Mouse (Mus musculus) forebrain, embryonic 16.5 days (tissue): ENCODE data around the gene Dcdc2a. TPM values are rescaled to one million over a fixed set of nuclear protein-coding genes. Genes with fewer than 3 reads are reported as not detected.
A peak's percentile ranks its signal among the peaks of the same experiment; 100 is the strongest.

Source experiments
- ATAC-seq: fragments of 200-750 bp; cut with Nextera tagmentation; 2 replicates; pipeline ENCODE4 v1.8.0; 2017; ENCODE audit warnings: mild to moderate bottlenecking, moderate library complexity
- H3K27ac ChIP-seq: fragments of 300-500 bp; sonication (generic); 2 replicates; pipeline ENCODE4 v1.5.1; 2014; ENCODE audit warnings: low read length, control low read depth
- H3K27me3 ChIP-seq: fragments of 300-500 bp; sonication (generic); replicated peaks from 2 replicates; pipeline ENCODE4 v1.6.1; 2014; ENCODE audit warnings: low read length; ENCODE audit not compliant: control insufficient read depth, insufficient read depth
- H3K36me3 ChIP-seq: fragments of 300-500 bp; sonication (generic); 2 replicates; pipeline ENCODE4 v1.6.1; 2014; ENCODE audit not compliant: control insufficient read depth, insufficient read depth
- H3K4me1 ChIP-seq: fragments of 300-500 bp; sonication (generic); replicated peaks from 2 replicates; pipeline ENCODE4 v1.6.1; 2014; ENCODE audit warnings: low read length; ENCODE audit not compliant: control insufficient read depth, insufficient read depth
- H3K4me2 ChIP-seq: fragments of 300-500 bp; sonication (generic); 2 replicates; pipeline ENCODE4 v1.6.1; 2014; ENCODE audit warnings: mild to moderate bottlenecking, low read length, control low read depth
- H3K4me3 ChIP-seq: fragments of 300-500 bp; sonication (generic); replicated peaks from 2 replicates; pipeline ENCODE4 v1.5.1; 2014; ENCODE audit warnings: mild to moderate bottlenecking, low read length, control low read depth
- H3K9ac ChIP-seq: fragments of 300-500 bp; sonication (generic); replicated peaks from 2 replicates; pipeline ENCODE4 v1.6.1; 2014; ENCODE audit warnings: low read depth, low read length, control low read depth
- H3K9me3 ChIP-seq: fragments of 300-500 bp; sonication (generic); 2 replicates; pipeline ENCODE4 v1.6.1; 2016; ENCODE audit warnings: low read length; ENCODE audit not compliant: control insufficient read depth
- WGBS: fragments of 180-500 bp; shearing (Covaris S2); extraction: QIAGEN DNeasy Blood & Tissue Kit; methylation state at CpG from one replicate; pipeline ENCODE4 v1.1.7; 2014; 5-methylcytosine and 5-hydroxymethylcytosine counted together
- polyA plus RNA-seq: library from polyadenylated mRNA; unstranded; fragments of >200 nt; fragmentation: Nextera tagmentation; extraction: Ambion mirVana; gene quantifications from 2 replicates; pipeline ENCODE4 v1.2.1, GENCODE M21; 2015

Dcdc2a gene
- polyA plus RNA-seq, 1 experiment from 2014 or later, result 1.9 TPM

GRCm38 (mm10) chr13:25178236-25179001 lies 122.6 kb downstream of the Dcdc2a start:
- WGBS, result 85% methylated on average over 4 of the region's 4 CpGs
- Histone ChIP-seq H3K4me1 (no peaks in the 10 kb centered on the region), H3K9ac (no peak overlapping the region), H3K27me3 (no peaks in the 10 kb centered on the region), H3K4me3 (no peak overlapping the region), H3K9me3 (no peaks in the 10 kb centered on the region), H3K36me3 (no peaks in the 10 kb centered on the region), H3K4me2 (no peak overlapping the region), H3K27ac (no peak overlapping the region)
- ATAC-seq, result no peak

GRCm38 (mm10) chr13:25186436-25187325 lies 130.9 kb downstream of the Dcdc2a start:
- Histone ChIP-seq H3K36me3 (no peaks in the 10 kb centered on the region), H3K4me1 (peaks cover 14% of the 10 kb centered on the region; the same call in 1 of the 2 replicates), H3K9me3 (no peaks in the 10 kb centered on the region), H3K4me3 (no peak overlapping the region), H3K9ac (peak overlapping the region; percentile 46), H3K4me2 (peak overlapping the region; percentile 36), H3K27me3 (no peaks in the 10 kb centered on the region), H3K27ac (peak overlapping the region; percentile 35; the same call in 1 of the 2 replicates)
- WGBS, result 14% methylated on average over 7 of the region's 7 CpGs
- peak; percentile 3 for ATAC-seq

- Histone ChIP-seq H3K27me3 (no peaks in the 10 kb centered on the region), H3K4me3 (0 out of 2 replicates have a peak overlapping the region, but pooled peaks have one; percentile 5)
Measured at GRCm38 (mm10) chr13:25187326-25187710, 131.5 kb downstream of the Dcdc2a start.

GRCm38 (mm10) chr13:25189419-25190144 lies 133.8 kb downstream of the Dcdc2a start:
- no peak overlapping the region for H3K9ac ChIP-seq
- 89% methylated on average over 11 of the region's 11 CpGs for WGBS
- H3K27me3 ChIP-seq, result no peaks in the 10 kb centered on the region
- no peak overlapping the region for H3K4me3 ChIP-seq
- no peak overlapping the region for H3K27ac ChIP-seq
- no peak overlapping the region for H3K4me2 ChIP-seq
- no peak for ATAC-seq
- H3K4me1 ChIP-seq, result peaks cover 14% of the 10 kb centered on the region; the same call in 1 of the 2 replicates
- H3K36me3 ChIP-seq, result no peaks in the 10 kb centered on the region
- no peaks in the 10 kb centered on the region for H3K9me3 ChIP-seq

More at GRCm38 (mm10) chr13:25187326-25187710, 131.5 kb downstream of the Dcdc2a start:
- WGBS, result 5% methylated on average over 6 of the region's 6 CpGs
- Histone ChIP-seq H3K9ac (peak overlapping the region; percentile 46), H3K36me3 (no peaks in the 10 kb centered on the region), H3K4me2 (peak overlapping the region; percentile 36), H3K4me1 (peaks cover 14% of the 10 kb centered on the region; the same call in 1 of the 2 replicates), H3K27ac (peak overlapping the region; percentile 35; the same call in 1 of the 2 replicates), H3K9me3 (no peaks in the 10 kb centered on the region)
- peak; percentile 72 for ATAC-seq

GRCm38 (mm10) chr13:25190218-25190617 lies 134.4 kb downstream of the Dcdc2a start:
- 89% methylated on average over 3 of the region's 3 CpGs for WGBS
- Histone ChIP-seq H3K27me3 (no peaks in the 10 kb centered on the region), H3K9me3 (no peaks in the 10 kb centered on the region), H3K9ac (no peak overlapping the region), H3K4me3 (no peak overlapping the region), H3K36me3 (no peaks in the 10 kb centered on the region), H3K27ac (no peak overlapping the region), H3K4me1 (peaks cover 14% of the 10 kb centered on the region; the same call in 1 of the 2 replicates), H3K4me2 (no peak overlapping the region)
- no peak for ATAC-seq

- H3K4me1 ChIP-seq, result no peaks in the 10 kb centered on the region
- no peaks in the 10 kb centered on the region for H3K27me3 ChIP-seq
- no peaks in the 10 kb centered on the region for H3K9me3 ChIP-seq
- H3K4me3 ChIP-seq, result no peak overlapping the region
- H3K36me3 ChIP-seq, result no peaks in the 10 kb centered on the region
- 91% methylated on average over 10 of the region's 10 CpGs for WGBS
- no peak overlapping the region for H3K4me2 ChIP-seq
- H3K27ac ChIP-seq, result no peak overlapping the region
- no peak for ATAC-seq
- no peak overlapping the region for H3K9ac ChIP-seq
Measured at GRCm38 (mm10) chr13:25195706-25196105, 139.9 kb downstream of the Dcdc2a start.

GRCm38 (mm10) chr13:25199916-25200315 lies 144.1 kb downstream of the Dcdc2a start:
- no peak overlapping the region for H3K27ac ChIP-seq
- H3K4me1 ChIP-seq, result no peaks in the 10 kb centered on the region
- H3K9ac ChIP-seq, result no peak overlapping the region
- ATAC-seq, result no peak
- H3K4me3 ChIP-seq, result no peak overlapping the region
- no peaks in the 10 kb centered on the region for H3K36me3 ChIP-seq
- H3K9me3 ChIP-seq, result no peaks in the 10 kb centered on the region
- 70% methylated on average over 3 of the region's 3 CpGs for WGBS
- no peak overlapping the region for H3K4me2 ChIP-seq
- H3K27me3 ChIP-seq, result no peaks in the 10 kb centered on the region

GRCm38 (mm10) chr13:25206950-25207349 lies 151.1 kb downstream of the Dcdc2a start:
- Histone ChIP-seq H3K27ac (no peak overlapping the region), H3K4me1 (no peaks in the 10 kb centered on the region), H3K27me3 (no peaks in the 10 kb centered on the region), H3K9ac (no peak overlapping the region), H3K4me3 (no peak overlapping the region), H3K36me3 (no peaks in the 10 kb centered on the region), H3K4me2 (no peak overlapping the region), H3K9me3 (no peaks in the 10 kb centered on the region)
- no peak for ATAC-seq
- WGBS, result 88% methylated on average over 5 of the region's 5 CpGs
